Mouse (Mus musculus): ENCODE results near the gene Kmt2c. TPM values are rescaled to one million over a fixed set of nuclear protein-coding genes. Genes with fewer than 3 reads are reported as not detected.
A peak's percentile ranks its signal among the peaks of the same experiment; 100 is the strongest.

Gene Kmt2c
- 141 and 156 TPM in 2 replicates for total RNA-seq (2014; fragmentation: Nextera tagmentation)
- 50.1 and 50.2 TPM in 2 replicates for total RNA-seq (2017)
- polyA plus RNA-seq (2012) = 4.3 and 5.3 TPM in 2 replicates

DNA sequence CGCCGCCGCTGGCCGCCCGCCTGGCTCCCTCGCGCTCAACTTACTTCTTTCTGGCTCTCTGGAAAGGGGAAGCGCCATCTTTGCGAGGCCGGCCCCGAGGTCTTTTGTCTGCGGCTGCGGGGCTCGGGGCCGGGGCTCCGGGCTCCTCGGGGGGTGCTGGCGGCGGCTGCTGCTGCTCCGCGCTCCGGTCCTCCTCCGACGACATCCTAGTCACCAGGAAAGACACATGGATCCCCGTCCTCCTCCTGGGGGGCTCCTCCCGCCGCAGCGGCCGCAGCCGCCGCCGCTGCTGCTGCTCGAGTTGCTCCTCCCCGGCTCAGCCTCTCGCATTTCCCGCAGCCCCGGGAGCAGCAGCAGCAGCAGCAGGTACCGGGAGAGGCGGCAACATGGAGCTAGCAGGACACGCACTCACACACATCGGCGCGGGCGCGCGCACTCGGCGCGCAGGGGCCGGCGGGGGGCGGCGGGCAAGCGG, at the start of gene Kmt2c:
Kmt2c (minus strand) TSS at position 438 of the 475 bp plus-strand sequence.
- ATAC-seq (ENCODE audit: extremely low read depth, insufficient number of reproducible peaks, low FRiP score, poor library complexity, severe bottlenecking) (no peak), DNase-seq (ENCODE audit: low spot score) (peak; percentile 36)
- TF ChIP-seq GATA1 (IDR thresholded peaks at IDR 0.05; ENCODE audit: borderline replicate concordance, low read length) = no peak
- no peak for TF ChIP-seq GATA2 (IDR thresholded peaks at IDR 0.05; ENCODE audit: borderline replicate concordance, low read depth, low read length)
- no peak for TF ChIP-seq POLR2AphosphoS5 (IDR thresholded peaks at IDR 0.05; ENCODE audit: insufficient replicate concordance, low read depth, low read length)
- TF ChIP-seq TAL1 (conservative IDR thresholded peaks at IDR 0.05; ENCODE audit: low read depth, low read length) = no peak
- TF ChIP-seq CTCF (IDR thresholded peaks at IDR 0.05; ENCODE audit: low read depth, low read length) = no peak
- H3K4me1 ChIP-seq (ENCODE audit: insufficient read depth, low read depth, low read length) = peaks cover 29% of the 10 kb centered on the region
- no peaks in the 10 kb centered on the region for H3K9me3 ChIP-seq (replicated peaks)
- peak within 1 kb of the TSS; percentile 95 for H3K4me3 ChIP-seq (ENCODE audit: low read depth, low read length)
- H3K36me3 ChIP-seq (replicated peaks) = peaks cover 3% of the 10 kb centered on the region
- no peaks in the 10 kb centered on the region for H3K27me3 ChIP-seq (ENCODE audit: insufficient read depth, low read length)

DNA sequence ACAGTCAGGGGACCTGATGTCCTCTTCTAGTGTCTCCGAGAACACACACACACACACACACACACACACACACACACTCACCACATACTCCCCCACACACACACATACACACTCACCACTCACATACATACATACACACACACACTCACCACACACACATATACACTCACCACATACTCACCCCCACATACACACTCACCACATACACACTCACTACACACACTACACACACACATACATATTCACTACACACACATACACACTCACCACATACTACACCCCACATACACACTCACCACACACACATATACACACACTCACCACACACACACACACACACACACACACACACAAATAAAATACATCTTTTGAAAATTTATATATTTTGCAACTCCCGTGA, 48.3 kb upstream of the Kmt2c start:
- Histone ChIP-seq H3K4me1 (ENCODE audit: insufficient read depth, low read depth, low read length) (no peaks in the 10 kb centered on the region), H3K9me3 (replicated peaks) (no peaks in the 10 kb centered on the region), H3K4me3 (ENCODE audit: low read depth, low read length) (no peak overlapping the region), H3K27me3 (ENCODE audit: insufficient read depth, low read length) (no peaks in the 10 kb centered on the region), H3K36me3 (replicated peaks) (no peaks in the 10 kb centered on the region)
- ATAC-seq (ENCODE audit: extremely low read depth, insufficient number of reproducible peaks, low FRiP score, poor library complexity, severe bottlenecking) (no peak), DNase-seq (ENCODE audit: low spot score) (no peak)
- TF ChIP-seq CTCF (IDR thresholded peaks at IDR 0.05; ENCODE audit: low read depth, low read length) (no peak), GATA2 (IDR thresholded peaks at IDR 0.05; ENCODE audit: borderline replicate concordance, low read depth, low read length) (no peak), POLR2AphosphoS5 (IDR thresholded peaks at IDR 0.05; ENCODE audit: insufficient replicate concordance, low read depth, low read length) (no peak), TAL1 (conservative IDR thresholded peaks at IDR 0.05; ENCODE audit: low read depth, low read length) (no peak), GATA1 (IDR thresholded peaks at IDR 0.05; ENCODE audit: borderline replicate concordance, low read length) (no peak)

DNA sequence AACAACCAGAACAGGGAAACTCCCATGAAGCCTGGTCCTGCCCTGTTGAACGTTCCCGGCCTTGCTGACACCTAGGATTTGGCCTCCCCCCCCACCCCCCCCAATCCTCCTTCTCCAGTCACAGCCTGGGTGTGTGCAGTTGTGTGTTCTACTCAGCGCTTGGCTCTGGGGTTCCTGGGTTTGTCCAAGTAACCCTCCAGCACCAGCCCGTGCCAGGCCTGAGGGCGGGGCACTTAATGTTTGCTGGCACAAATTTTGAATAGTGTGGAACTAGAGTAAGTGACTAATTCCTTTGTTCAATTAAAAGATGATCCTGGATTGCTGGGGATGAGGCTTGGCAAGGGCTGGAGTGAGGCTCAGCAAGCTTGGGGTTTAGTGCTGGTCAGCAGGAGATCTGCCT, 46.0 kb upstream of the Kmt2c start:
- Histone ChIP-seq H3K9me3 (replicated peaks) (no peaks in the 10 kb centered on the region), H3K36me3 (replicated peaks) (no peaks in the 10 kb centered on the region), H3K4me3 (ENCODE audit: low read depth, low read length) (no peak overlapping the region), H3K4me1 (ENCODE audit: insufficient read depth, low read depth, low read length) (no peaks in the 10 kb centered on the region), H3K27me3 (ENCODE audit: insufficient read depth, low read length) (no peaks in the 10 kb centered on the region)
- TF ChIP-seq CTCF (IDR thresholded peaks at IDR 0.05; ENCODE audit: low read depth, low read length) = no peak
- no peak for TF ChIP-seq GATA2 (IDR thresholded peaks at IDR 0.05; ENCODE audit: borderline replicate concordance, low read depth, low read length)
- TF ChIP-seq GATA1 (IDR thresholded peaks at IDR 0.05; ENCODE audit: borderline replicate concordance, low read length) = no peak
- no peak for TF ChIP-seq POLR2AphosphoS5 (IDR thresholded peaks at IDR 0.05; ENCODE audit: insufficient replicate concordance, low read depth, low read length)
- no peak for TF ChIP-seq TAL1 (conservative IDR thresholded peaks at IDR 0.05; ENCODE audit: low read depth, low read length)
- ATAC-seq (ENCODE audit: extremely low read depth, insufficient number of reproducible peaks, low FRiP score, poor library complexity, severe bottlenecking) (no peak), DNase-seq (ENCODE audit: low spot score) (no peak)

DNA sequence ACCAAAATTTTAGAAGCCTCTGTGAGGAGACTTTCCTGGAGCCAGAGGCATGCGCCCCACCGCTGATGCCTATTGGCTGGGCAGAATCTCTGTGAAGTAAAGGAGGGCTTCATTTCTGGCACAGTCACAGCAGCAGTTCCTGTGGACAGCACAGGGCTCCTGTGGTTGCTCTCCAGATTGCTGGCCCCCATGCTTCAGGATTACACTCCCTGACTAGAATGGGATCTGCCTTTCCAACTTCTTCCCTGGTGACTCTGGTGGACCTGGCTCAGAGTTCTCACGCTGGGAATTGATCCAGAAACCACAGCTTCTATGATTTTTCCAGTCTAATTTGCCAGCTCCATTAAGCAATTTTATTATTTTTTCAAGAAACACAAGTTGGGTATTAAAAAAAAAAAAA, 45.5 kb upstream of the Kmt2c start:
- TF ChIP-seq GATA1 (IDR thresholded peaks at IDR 0.05; ENCODE audit: borderline replicate concordance, low read length) (no peak), CTCF (IDR thresholded peaks at IDR 0.05; ENCODE audit: low read depth, low read length) (no peak), POLR2AphosphoS5 (IDR thresholded peaks at IDR 0.05; ENCODE audit: insufficient replicate concordance, low read depth, low read length) (no peak), GATA2 (IDR thresholded peaks at IDR 0.05; ENCODE audit: borderline replicate concordance, low read depth, low read length) (no peak), TAL1 (conservative IDR thresholded peaks at IDR 0.05; ENCODE audit: low read depth, low read length) (no peak)
- ATAC-seq (ENCODE audit: extremely low read depth, insufficient number of reproducible peaks, low FRiP score, poor library complexity, severe bottlenecking) (no peak), DNase-seq (ENCODE audit: low spot score) (no peak)
- Histone ChIP-seq H3K9me3 (replicated peaks) (no peaks in the 10 kb centered on the region), H3K4me1 (ENCODE audit: insufficient read depth, low read depth, low read length) (no peaks in the 10 kb centered on the region), H3K27me3 (ENCODE audit: insufficient read depth, low read length) (no peaks in the 10 kb centered on the region), H3K36me3 (replicated peaks) (no peaks in the 10 kb centered on the region), H3K4me3 (ENCODE audit: low read depth, low read length) (no peak overlapping the region)

- no peaks in the 10 kb centered on the region for H3K36me3 ChIP-seq (replicated peaks)
- H3K4me1 ChIP-seq (ENCODE audit: insufficient read depth, low read depth, low read length) = peaks cover 6% of the 10 kb centered on the region
- no peak overlapping the region for H3K4me3 ChIP-seq (ENCODE audit: low read depth, low read length)
- H3K27me3 ChIP-seq (ENCODE audit: insufficient read depth, low read length) = no peaks in the 10 kb centered on the region
- DNase-seq (ENCODE audit: low spot score) (no peak), ATAC-seq (ENCODE audit: extremely low read depth, insufficient number of reproducible peaks, low FRiP score, poor library complexity, severe bottlenecking) (no peak)
- H3K9me3 ChIP-seq (replicated peaks) = peaks cover 3% of the 10 kb centered on the region
- TF ChIP-seq GATA2 (IDR thresholded peaks at IDR 0.05; ENCODE audit: borderline replicate concordance, low read depth, low read length) (no peak), TAL1 (conservative IDR thresholded peaks at IDR 0.05; ENCODE audit: low read depth, low read length) (no peak), GATA1 (IDR thresholded peaks at IDR 0.05; ENCODE audit: borderline replicate concordance, low read length) (no peak), POLR2AphosphoS5 (IDR thresholded peaks at IDR 0.05; ENCODE audit: insufficient replicate concordance, low read depth, low read length) (no peak), CTCF (IDR thresholded peaks at IDR 0.05; ENCODE audit: low read depth, low read length) (no peak)
Measured at GRCm38 (mm10) chr5:25541661-25542060, 43.1 kb upstream of the Kmt2c start.

GRCm38 (mm10) chr5:25540921-25541320, 42.3 kb upstream of the Kmt2c start:
- no peaks in the 10 kb centered on the region for H3K27me3 ChIP-seq (ENCODE audit: insufficient read depth, low read length)
- no peak for DNase-seq (ENCODE audit: low spot score)
- H3K4me1 ChIP-seq (ENCODE audit: insufficient read depth, low read depth, low read length) = peaks cover 13% of the 10 kb centered on the region
- no peaks in the 10 kb centered on the region for H3K36me3 ChIP-seq (replicated peaks)
- H3K9me3 ChIP-seq (replicated peaks) = peaks cover 3% of the 10 kb centered on the region
- ATAC-seq (ENCODE audit: extremely low read depth, insufficient number of reproducible peaks, low FRiP score, poor library complexity, severe bottlenecking) = no peak
- no peak overlapping the region for H3K4me3 ChIP-seq (ENCODE audit: low read depth, low read length)
- no peak for TF ChIP-seq GATA2 (IDR thresholded peaks at IDR 0.05; ENCODE audit: borderline replicate concordance, low read depth, low read length)
- no peak for TF ChIP-seq POLR2AphosphoS5 (IDR thresholded peaks at IDR 0.05; ENCODE audit: insufficient replicate concordance, low read depth, low read length)
- TF ChIP-seq CTCF (IDR thresholded peaks at IDR 0.05; ENCODE audit: low read depth, low read length) = no peak
- TF ChIP-seq TAL1 (conservative IDR thresholded peaks at IDR 0.05; ENCODE audit: low read depth, low read length) = no peak
- TF ChIP-seq GATA1 (IDR thresholded peaks at IDR 0.05; ENCODE audit: borderline replicate concordance, low read length) = no peak
